Mouse (Mus musculus) neural tube, embryonic 14.5 days (tissue): ENCODE data around the gene Vmn2r25. TPM values are rescaled to one million over a fixed set of nuclear protein-coding genes. Genes with fewer than 3 reads are reported as not detected.
"Not testable (repeated sequence)": the region's sequence is repeated elsewhere in the genome, so short reads cannot be mapped to it uniquely, and the experiment has no call there.

ENCODE experiments used
- ATAC-seq: fragments of 200-750 bp; cut with Nextera tagmentation; 2 replicates; pipeline ENCODE4 v1.8.0; 2017; ENCODE audit warnings: low read depth, mild to moderate bottlenecking, moderate TSS enrichment, moderate library complexity
- H3K27ac ChIP-seq: fragments of 300-500 bp; sonication (generic); 2 replicates; pipeline ENCODE4 v1.5.1; 2014; ENCODE audit warnings: low read depth, mild to moderate bottlenecking, control low read depth, low read length, moderate library complexity, mixed read lengths
- H3K27me3 ChIP-seq: fragments of 300-500 bp; sonication (generic); 2 replicates; pipeline ENCODE4 v1.6.1; 2014; ENCODE audit warnings: low read length; ENCODE audit not compliant: control insufficient read depth, insufficient read depth
- H3K36me3 ChIP-seq: fragments of 300-500 bp; sonication (generic); 2 replicates; pipeline ENCODE4 v1.6.1; 2014; ENCODE audit warnings: low read length, mixed read lengths; ENCODE audit not compliant: control insufficient read depth, insufficient read depth
- H3K4me1 ChIP-seq: fragments of 300-500 bp; sonication (generic); 2 replicates; pipeline ENCODE4 v1.6.1; 2014; ENCODE audit warnings: low read length; ENCODE audit not compliant: control insufficient read depth, insufficient read depth
- H3K4me2 ChIP-seq: fragments of 300-500 bp; sonication (generic); 2 replicates; pipeline ENCODE4 v1.6.1; 2014; ENCODE audit warnings: mild to moderate bottlenecking, low read depth, low read length, control low read depth
- H3K4me3 ChIP-seq: fragments of 300-500 bp; sonication (generic); 2 replicates; pipeline ENCODE4 v1.5.1; 2014; ENCODE audit warnings: low read depth, low read length, control low read depth, mixed read lengths
- H3K9ac ChIP-seq: fragments of 300-500 bp; sonication (generic); replicated peaks from 2 replicates; pipeline ENCODE4 v1.6.1; 2014; ENCODE audit warnings: low read depth, mild to moderate bottlenecking, control low read depth, low read length, mixed read lengths
- H3K9me3 ChIP-seq: fragments of 300-500 bp; sonication (generic); 2 replicates; pipeline ENCODE4 v1.6.1; 2016; ENCODE audit warnings: low read length; ENCODE audit not compliant: control insufficient read depth
- WGBS: fragments of 180-500 bp; shearing (Covaris S2); extraction: QIAGEN DNeasy Blood & Tissue Kit; methylation state at CpG from one replicate; pipeline ENCODE4 v1.1.7; 2014; 5-methylcytosine and 5-hydroxymethylcytosine counted together
- polyA plus RNA-seq: library from polyadenylated mRNA; unstranded; fragments of >200 nt; fragmentation: Nextera tagmentation; extraction: Ambion mirVana; gene quantifications from 2 replicates; pipeline ENCODE4 v1.2.1, GENCODE M21; 2014

The Vmn2r25 gene
- not detected in 2 replicates for polyA plus RNA-seq

GRCm38 (mm10) chr6:123853363-123853762, at the start of gene Vmn2r25:
Gene Vmn2r25, minus strand, starts transcription at chr6:123853463.
- not testable (repeated sequence) for H3K9me3 ChIP-seq, ATAC-seq, H3K9ac ChIP-seq, H3K36me3 ChIP-seq, H3K27ac ChIP-seq, H3K4me2 ChIP-seq, H3K27me3 ChIP-seq, H3K4me1 ChIP-seq, H3K4me3 ChIP-seq
- WGBS, result 75% methylated on average over 1 of the region's 2 CpGs

DNA sequence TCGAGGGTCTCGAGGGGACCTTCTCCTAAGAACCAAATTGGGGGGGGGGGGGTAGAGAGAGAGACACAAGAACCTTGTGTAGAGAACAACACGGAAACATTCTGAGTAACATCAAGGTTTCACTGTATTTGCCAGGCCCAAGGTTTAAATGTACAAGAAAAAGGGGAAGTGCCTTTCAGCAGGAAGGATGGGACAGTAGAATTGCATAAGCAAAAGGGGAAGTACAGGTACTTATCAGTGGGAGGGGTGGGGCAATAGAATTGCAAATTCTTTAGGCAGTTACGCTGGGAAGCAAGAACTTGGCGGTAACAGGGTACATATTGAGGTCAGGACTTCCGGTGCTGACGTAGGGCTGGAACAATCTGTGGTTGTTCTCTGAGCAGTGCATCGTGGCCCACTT, 33.3 kb downstream of the Vmn2r25 start:
- Histone ChIP-seq H3K4me2 (no peak overlapping the region), H3K4me1 (no peaks in the 10 kb centered on the region), H3K36me3 (no peaks in the 10 kb centered on the region), H3K27me3 (no peaks in the 10 kb centered on the region), H3K27ac (no peak overlapping the region), H3K4me3 (no peak overlapping the region), H3K9me3 (no peaks in the 10 kb centered on the region), H3K9ac (no peak overlapping the region)
- no peak for ATAC-seq
- WGBS, result 88% methylated on average over 8 of the region's 8 CpGs

DNA sequence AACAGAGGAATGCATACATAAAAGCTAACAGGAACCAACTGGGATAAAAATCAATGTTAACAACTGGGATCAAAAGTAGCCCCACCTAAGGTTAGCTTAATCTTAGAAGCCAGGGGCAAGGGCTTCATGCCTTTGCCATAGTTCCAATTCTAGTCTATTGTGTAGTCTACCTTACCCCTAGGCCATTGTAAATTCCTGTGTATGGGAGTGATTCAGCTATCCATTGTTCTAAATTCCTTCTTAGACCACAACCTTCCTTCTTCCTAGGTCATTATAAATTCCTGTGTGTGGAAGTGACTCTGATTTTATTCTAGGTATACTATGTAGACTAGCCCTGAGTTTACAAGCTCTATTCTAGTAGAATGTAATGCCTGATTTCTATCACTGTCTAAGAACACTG, 43.0 kb downstream of the Vmn2r25 start:
- H3K4me2 ChIP-seq, H3K4me3 ChIP-seq, H3K36me3 ChIP-seq, H3K4me1 ChIP-seq, H3K9ac ChIP-seq, ATAC-seq, H3K27ac ChIP-seq, H3K9me3 ChIP-seq, H3K27me3 ChIP-seq: not testable (repeated sequence)

DNA sequence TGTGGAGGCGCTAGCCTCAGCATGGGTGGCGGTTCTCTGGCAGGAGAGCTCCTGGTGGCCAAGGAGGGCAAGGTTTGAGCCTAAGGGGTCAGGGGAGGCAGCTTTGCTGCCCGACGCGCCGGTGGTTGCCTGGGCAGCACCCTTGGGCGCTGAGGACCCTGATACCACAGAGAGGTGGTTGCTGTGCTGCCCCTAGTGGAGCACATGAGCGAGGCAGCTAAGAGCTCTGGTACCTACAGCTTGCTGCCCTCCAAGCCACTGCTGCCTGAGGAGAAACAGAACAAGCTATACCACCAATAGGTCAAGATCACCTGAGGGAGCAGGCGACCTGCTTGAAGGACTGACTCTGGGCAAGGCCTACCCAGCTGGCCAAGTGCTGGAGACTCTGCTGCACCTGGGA, 59.5 kb downstream of the Vmn2r25 start:
- Histone ChIP-seq H3K4me3 (no peak overlapping the region), H3K9me3 (no peaks in the 10 kb centered on the region), H3K36me3 (no peaks in the 10 kb centered on the region), H3K4me2 (no peak overlapping the region), H3K9ac (no peak overlapping the region), H3K27me3 (no peaks in the 10 kb centered on the region), H3K27ac (no peak overlapping the region), H3K4me1 (no peaks in the 10 kb centered on the region)
- 40% methylated on average over 9 of the region's 9 CpGs for WGBS
- no peak for ATAC-seq

GRCm38 (mm10) chr6:123784857-123785256, 68.4 kb downstream of the Vmn2r25 start:
- Histone ChIP-seq H3K4me2 (no peak overlapping the region), H3K9ac (no peak overlapping the region), H3K27ac (no peak overlapping the region), H3K4me1 (no peaks in the 10 kb centered on the region), H3K9me3 (no peaks in the 10 kb centered on the region), H3K27me3 (no peaks in the 10 kb centered on the region), H3K4me3 (no peak overlapping the region), H3K36me3 (no peaks in the 10 kb centered on the region)
- ATAC-seq, result no peak
- 76% methylated on average over 2 of the region's 2 CpGs for WGBS

GRCm38 (mm10) chr6:123778579-123778978, 74.7 kb downstream of the Vmn2r25 start, which contains the start of gene Vmn2r24:
Gene Vmn2r24, plus strand, starts transcription at chr6:123778879.
- no peak for ATAC-seq
- WGBS, result 84% methylated on average over 1 of the region's 1 CpGs
- no peaks in the 10 kb centered on the region for H3K36me3 ChIP-seq
- no peak within 1 kb of the TSS for H3K4me2 ChIP-seq
- H3K9me3 ChIP-seq, result no peaks in the 10 kb centered on the region
- H3K9ac ChIP-seq, result no peak within 1 kb of the TSS
- no peak within 1 kb of the TSS for H3K4me3 ChIP-seq
- no peaks in the 10 kb centered on the region for H3K27me3 ChIP-seq
- no peaks in the 10 kb centered on the region for H3K4me1 ChIP-seq
- no peak within 1 kb of the TSS for H3K27ac ChIP-seq

Other genes starting within 250 kb of the Vmn2r25 start
- gene Vmn2r22, start 202.7 kb downstream of the Vmn2r25 start, polyA plus RNA-seq, result not detected in 2 replicates
- gene Vmn2r23, start 150.8 kb downstream of the Vmn2r25 start, polyA plus RNA-seq, result not detected in 2 replicates
- gene Vmn2r24, start 74.6 kb downstream of the Vmn2r25 start, polyA plus RNA-seq, result not detected in 2 replicates
- not detected in 2 replicates for gene Vmn2r26, start 171.1 kb upstream of the Vmn2r25 start, polyA plus RNA-seq